Mouse (Mus musculus) midbrain, embryonic 11.5 days (tissue): ENCODE data around the gene Tomm70a. TPM values are rescaled to one million over a fixed set of nuclear protein-coding genes. Genes with fewer than 3 reads are reported as not detected.
"Not testable (repeated sequence)": the region's sequence is repeated elsewhere in the genome, so short reads cannot be mapped to it uniquely, and the experiment has no call there.

Experiments
- ATAC-seq: fragments of 200-750 bp; cut with Nextera tagmentation; 2 replicates; pipeline ENCODE4 v1.8.0; 2017; ENCODE audit warnings: moderate TSS enrichment, moderate library complexity; ENCODE audit not compliant: low FRiP score
- DNase-seq: peaks from one replicate; pipeline ENCODE4 v3.0.0; 2015; ENCODE audit warnings: low spot score; ENCODE audit errors: missing footprints
- H3K27ac ChIP-seq: fragments of 300-500 bp; sonication (generic); 2 replicates; pipeline ENCODE4 v1.5.1; 2014; ENCODE audit warnings: low read depth, low read length
- H3K27me3 ChIP-seq: fragments of 300-500 bp; sonication (generic); 2 replicates; pipeline ENCODE4 v1.6.1; 2014; ENCODE audit warnings: mild to moderate bottlenecking, low read length, moderate library complexity, mixed read lengths; ENCODE audit not compliant: control insufficient read depth, insufficient read depth
- H3K36me3 ChIP-seq: fragments of 300-500 bp; sonication (generic); 2 replicates; pipeline ENCODE4 v1.6.1; 2014; ENCODE audit warnings: mild to moderate bottlenecking, low read length, moderate library complexity, mixed read lengths; ENCODE audit not compliant: control insufficient read depth, insufficient read depth
- H3K4me1 ChIP-seq: fragments of 300-500 bp; sonication (generic); 2 replicates; pipeline ENCODE4 v1.6.1; 2014; ENCODE audit warnings: low read length; ENCODE audit not compliant: control insufficient read depth, insufficient read depth
- H3K4me2 ChIP-seq: fragments of 300-500 bp; sonication (generic); 2 replicates; pipeline ENCODE4 v1.6.1; 2014; ENCODE audit warnings: mild to moderate bottlenecking, moderate library complexity
- H3K4me3 ChIP-seq: fragments of 300-500 bp; sonication (generic); 2 replicates; pipeline ENCODE4 v1.5.1; 2014; ENCODE audit warnings: low read depth, low read length
- H3K9ac ChIP-seq: fragments of 300-500 bp; sonication (generic); 2 replicates; pipeline ENCODE4 v1.6.1; 2014; ENCODE audit warnings: low read length
- H3K9me3 ChIP-seq: fragments of 300-500 bp; sonication (generic); 2 replicates; pipeline ENCODE4 v1.6.1; 2016; ENCODE audit warnings: low read length; ENCODE audit not compliant: control insufficient read depth
- WGBS: fragments of 180-500 bp; shearing (Covaris S2); extraction: QIAGEN DNeasy Blood & Tissue Kit; methylation state at CpG from one replicate; pipeline ENCODE4 v1.1.7; 2014; 5-methylcytosine and 5-hydroxymethylcytosine counted together
- polyA plus RNA-seq: library from polyadenylated mRNA; unstranded; fragments of >200 nt; fragmentation: Nextera tagmentation; extraction: Ambion mirVana; gene quantifications from 2 replicates; pipeline ENCODE4 v1.2.1, GENCODE M21; 2014

Tomm70a gene
- polyA plus RNA-seq, 1 experiment from 2014 or later: 67.9 TPM

GRCm38 (mm10) chr16:57174480-57174879 is 53.0 kb downstream of the Tomm70a start:
- not testable (repeated sequence) for H3K4me3 ChIP-seq, DNase-seq, H3K9me3 ChIP-seq, H3K27me3 ChIP-seq, ATAC-seq, H3K4me1 ChIP-seq, H3K4me2 ChIP-seq, H3K36me3 ChIP-seq, H3K9ac ChIP-seq, H3K27ac ChIP-seq

GRCm38 (mm10) chr16:57175751-57176150 is 54.2 kb downstream of the Tomm70a start:
- Histone ChIP-seq H3K27me3 (no peaks in the 10 kb centered on the region), H3K4me1 (no peaks in the 10 kb centered on the region), H3K9ac (no peak overlapping the region), H3K9me3 (no peaks in the 10 kb centered on the region), H3K4me3 (no peak overlapping the region), H3K4me2 (no peak overlapping the region), H3K27ac (no peak overlapping the region), H3K36me3 (no peaks in the 10 kb centered on the region)
- ATAC-seq (no peak), DNase-seq (no peak)
- 68% methylated on average over 2 of the region's 2 CpGs for WGBS

- Histone ChIP-seq H3K27me3 (no peaks in the 10 kb centered on the region), H3K4me3 (no peak overlapping the region), H3K4me1 (no peaks in the 10 kb centered on the region), H3K9ac (no peak overlapping the region), H3K27ac (no peak overlapping the region), H3K36me3 (no peaks in the 10 kb centered on the region), H3K4me2 (no peak overlapping the region), H3K9me3 (no peaks in the 10 kb centered on the region)
- ATAC-seq (no peak), DNase-seq (no peak)
- 93% methylated on average over 7 of the region's 7 CpGs for WGBS
These were observed 54.8 kb downstream of the Tomm70a start for GRCm38 (mm10) chr16:57176276-57176675.

- no peaks in the 10 kb centered on the region for H3K36me3 ChIP-seq
- no peak for ATAC-seq
- H3K4me2 ChIP-seq: no peak overlapping the region
- no peaks in the 10 kb centered on the region for H3K27me3 ChIP-seq
- H3K9me3 ChIP-seq: no peaks in the 10 kb centered on the region
- 64% methylated on average over 2 of the region's 2 CpGs for WGBS
- no peak overlapping the region for H3K9ac ChIP-seq
- no peak overlapping the region for H3K27ac ChIP-seq
- H3K4me3 ChIP-seq: no peak overlapping the region
- peak; percentile 90 for DNase-seq
- H3K4me1 ChIP-seq: no peaks in the 10 kb centered on the region
These were observed 55.8 kb downstream of the Tomm70a start for GRCm38 (mm10) chr16:57177254-57177653.

GRCm38 (mm10) chr16:57177664-57178063 is 56.2 kb downstream of the Tomm70a start:
- 93% methylated on average over 10 of the region's 10 CpGs for WGBS
- no peak for DNase-seq

GRCm38 (mm10) chr16:57181180-57181579 is 59.7 kb downstream of the Tomm70a start:
- H3K9me3 ChIP-seq: no peaks in the 10 kb centered on the region
- H3K9ac ChIP-seq: no peak overlapping the region
- DNase-seq (no peak), ATAC-seq (no peak)
- H3K4me3 ChIP-seq: no peak overlapping the region
- H3K4me1 ChIP-seq: no peaks in the 10 kb centered on the region
- no peak overlapping the region for H3K4me2 ChIP-seq
- H3K27me3 ChIP-seq: no peaks in the 10 kb centered on the region
- WGBS: 89% methylated on average over 11 of the region's 11 CpGs
- H3K27ac ChIP-seq: no peak overlapping the region
- peaks cover 7% of the 10 kb centered on the region; the same call in 1 of the 2 replicates for H3K36me3 ChIP-seq

More at GRCm38 (mm10) chr16:57177664-57178063, 56.2 kb downstream of the Tomm70a start:
- no peaks in the 10 kb centered on the region for H3K4me1 ChIP-seq
- no peak overlapping the region for H3K27ac ChIP-seq
- no peak overlapping the region for H3K9ac ChIP-seq
- H3K9me3 ChIP-seq: no peaks in the 10 kb centered on the region
- ATAC-seq: no peak
- H3K27me3 ChIP-seq: no peaks in the 10 kb centered on the region
- peaks cover 4% of the 10 kb centered on the region; the same call in 1 of the 2 replicates for H3K36me3 ChIP-seq
- H3K4me2 ChIP-seq: no peak overlapping the region
- H3K4me3 ChIP-seq: no peak overlapping the region

GRCm38 (mm10) chr16:57182037-57182436 is 60.5 kb downstream of the Tomm70a start:
- no peak overlapping the region for H3K9ac ChIP-seq
- 95% methylated on average over 5 of the region's 5 CpGs for WGBS
- no peaks in the 10 kb centered on the region for H3K4me1 ChIP-seq
- no peak overlapping the region for H3K4me2 ChIP-seq
- no peak overlapping the region for H3K4me3 ChIP-seq
- no peak overlapping the region for H3K27ac ChIP-seq
- H3K9me3 ChIP-seq: no peaks in the 10 kb centered on the region
- H3K36me3 ChIP-seq: peaks cover 7% of the 10 kb centered on the region; the same call in 1 of the 2 replicates
- H3K27me3 ChIP-seq: no peaks in the 10 kb centered on the region
- DNase-seq (no peak), ATAC-seq (no peak)

- Histone ChIP-seq H3K9ac (no peak overlapping the region), H3K9me3 (no peaks in the 10 kb centered on the region), H3K4me2 (no peak overlapping the region), H3K27me3 (no peaks in the 10 kb centered on the region), H3K4me1 (no peaks in the 10 kb centered on the region), H3K27ac (no peak overlapping the region), H3K36me3 (peaks cover 7% of the 10 kb centered on the region; the same call in 1 of the 2 replicates), H3K4me3 (no peak overlapping the region)
- DNase-seq: no peak
- 96% methylated on average over 4 of the region's 4 CpGs for WGBS
- no peak for ATAC-seq
These were observed 65.1 kb downstream of the Tomm70a start for GRCm38 (mm10) chr16:57186618-57187017.

GRCm38 (mm10) chr16:57189493-57189892 is 68.0 kb downstream of the Tomm70a start:
- WGBS: 91% methylated on average over 2 of the region's 2 CpGs
- Histone ChIP-seq H3K4me3 (no peak overlapping the region), H3K9ac (no peak overlapping the region), H3K4me2 (no peak overlapping the region), H3K9me3 (no peaks in the 10 kb centered on the region), H3K4me1 (no peaks in the 10 kb centered on the region), H3K27ac (no peak overlapping the region), H3K36me3 (no peaks in the 10 kb centered on the region; the same call in 1 of the 2 replicates), H3K27me3 (no peaks in the 10 kb centered on the region)
- DNase-seq: no peak
- no peak for ATAC-seq
